Mouse (Mus musculus): Measurements from ENCODE around the gene Zfp239. TPM values are rescaled to one million over a fixed set of nuclear protein-coding genes. Genes with fewer than 3 reads are reported as not detected.
"Not testable (repeated sequence)": the region's sequence is repeated elsewhere in the genome, so short reads cannot be mapped to it uniquely, and the experiment has no call there.

The Zfp239 gene
- total and polyA plus RNA-seq, 3 experiments: 6.4 to 30.3 (median 17.8) TPM

GRCm38 (mm10) chr6:117840686-117841510 lies 21.0 kb upstream of the Zfp239 start, which contains the start of gene Zfp637:
TSS of gene Zfp637 (plus strand) at chr6:117841180.
- H3K27me3 ChIP-seq (ENCODE audit: insufficient read depth, low read length): peaks cover 1% of the 10 kb centered on the region
- no peaks in the 10 kb centered on the region for H3K9me3 ChIP-seq (replicated peaks)
- no peak for TF ChIP-seq GATA1 (IDR thresholded peaks at IDR 0.05; ENCODE audit: borderline replicate concordance, low read length)
- TF ChIP-seq CTCF (IDR thresholded peaks at IDR 0.05; ENCODE audit: low read depth, low read length): no peak
- peak within 1 kb of the TSS; percentile 99 for H3K4me3 ChIP-seq (ENCODE audit: low read depth, low read length)
- H3K36me3 ChIP-seq (replicated peaks): peaks cover 29% of the 10 kb centered on the region
- H3K4me1 ChIP-seq (ENCODE audit: insufficient read depth, low read depth, low read length): peaks cover 47% of the 10 kb centered on the region
- DNase-seq (ENCODE audit: low spot score): peak; percentile 81
- ATAC-seq (ENCODE audit: extremely low read depth, insufficient number of reproducible peaks, low FRiP score, poor library complexity, severe bottlenecking): peak; percentile 79

- no peak for ATAC-seq (ENCODE audit: extremely low read depth, insufficient number of reproducible peaks, low FRiP score, poor library complexity, severe bottlenecking)
These were observed 20.4 kb upstream of the Zfp239 start for GRCm38 (mm10) chr6:117841511-117841955.

GRCm38 (mm10) chr6:117844597-117844996 lies 17.3 kb upstream of the Zfp239 start:
- H3K9me3 ChIP-seq (replicated peaks): no peaks in the 10 kb centered on the region
- H3K4me3 ChIP-seq (ENCODE audit: low read depth, low read length): no peak overlapping the region
- peaks cover 50% of the 10 kb centered on the region for H3K36me3 ChIP-seq (replicated peaks)
- no peaks in the 10 kb centered on the region; the same call in 1 of the 2 replicates for H3K27me3 ChIP-seq (ENCODE audit: insufficient read depth, low read length)
- DNase-seq (ENCODE audit: low spot score) (no peak), ATAC-seq (ENCODE audit: extremely low read depth, insufficient number of reproducible peaks, low FRiP score, poor library complexity, severe bottlenecking) (peak; percentile 61)
- peaks cover 53% of the 10 kb centered on the region for H3K4me1 ChIP-seq (ENCODE audit: insufficient read depth, low read depth, low read length)
- TF ChIP-seq TAL1 (conservative IDR thresholded peaks at IDR 0.05; ENCODE audit: low read depth, low read length) (no peak), POLR2AphosphoS5 (IDR thresholded peaks at IDR 0.05; ENCODE audit: insufficient replicate concordance, low read depth, low read length) (no peak), CTCF (IDR thresholded peaks at IDR 0.05; ENCODE audit: low read depth, low read length) (no peak), GATA1 (IDR thresholded peaks at IDR 0.05; ENCODE audit: borderline replicate concordance, low read length) (no peak), GATA2 (IDR thresholded peaks at IDR 0.05; ENCODE audit: borderline replicate concordance, low read depth, low read length) (no peak)

More at GRCm38 (mm10) chr6:117841511-117841955, 20.4 kb upstream of the Zfp239 start:
- Histone ChIP-seq H3K36me3 (replicated peaks) (peaks cover 35% of the 10 kb centered on the region), H3K4me3 (ENCODE audit: low read depth, low read length) (peak overlapping the region; percentile 99), H3K9me3 (replicated peaks) (no peaks in the 10 kb centered on the region), H3K27me3 (ENCODE audit: insufficient read depth, low read length) (no peaks in the 10 kb centered on the region; the same call in 1 of the 2 replicates), H3K4me1 (ENCODE audit: insufficient read depth, low read depth, low read length) (peaks cover 50% of the 10 kb centered on the region)
- DNase-seq (ENCODE audit: low spot score): peak; percentile 29
- TF ChIP-seq POLR2AphosphoS5 (IDR thresholded peaks at IDR 0.05; ENCODE audit: insufficient replicate concordance, low read depth, low read length) (no peak), GATA1 (IDR thresholded peaks at IDR 0.05; ENCODE audit: borderline replicate concordance, low read length) (no peak)

GRCm38 (mm10) chr6:117846671-117847070 lies 15.2 kb upstream of the Zfp239 start:
- not testable (repeated sequence) for DNase-seq (ENCODE audit: low spot score); ATAC-seq (ENCODE audit: extremely low read depth, insufficient number of reproducible peaks, low FRiP score, poor library complexity, severe bottlenecking); H3K27me3 ChIP-seq (ENCODE audit: insufficient read depth, low read length); H3K4me3 ChIP-seq (ENCODE audit: low read depth, low read length); H3K9me3 ChIP-seq (replicated peaks)
- Histone ChIP-seq H3K4me1 (ENCODE audit: insufficient read depth, low read depth, low read length) (peaks cover 45% of the 10 kb centered on the region), H3K36me3 (replicated peaks) (peaks cover 50% of the 10 kb centered on the region)

- peaks cover 35% of the 10 kb centered on the region for H3K4me1 ChIP-seq (ENCODE audit: insufficient read depth, low read depth, low read length)
These were observed 14.1 kb upstream of the Zfp239 start for GRCm38 (mm10) chr6:117847772-117848171.

GRCm38 (mm10) chr6:117848577-117848976 lies 13.3 kb upstream of the Zfp239 start:
- Histone ChIP-seq H3K4me1 (ENCODE audit: insufficient read depth, low read depth, low read length) (peaks cover 27% of the 10 kb centered on the region), H3K4me3 (ENCODE audit: low read depth, low read length) (no peak overlapping the region), H3K27me3 (ENCODE audit: insufficient read depth, low read length) (no peaks in the 10 kb centered on the region; the same call in 1 of the 2 replicates), H3K9me3 (replicated peaks) (no peaks in the 10 kb centered on the region), H3K36me3 (replicated peaks) (peaks cover 40% of the 10 kb centered on the region)
- DNase-seq (ENCODE audit: low spot score) (no peak), ATAC-seq (ENCODE audit: extremely low read depth, insufficient number of reproducible peaks, low FRiP score, poor library complexity, severe bottlenecking) (no peak)
- TF ChIP-seq POLR2AphosphoS5 (IDR thresholded peaks at IDR 0.05; ENCODE audit: insufficient replicate concordance, low read depth, low read length): no peak
- TF ChIP-seq GATA2 (IDR thresholded peaks at IDR 0.05; ENCODE audit: borderline replicate concordance, low read depth, low read length): no peak
- TF ChIP-seq GATA1 (IDR thresholded peaks at IDR 0.05; ENCODE audit: borderline replicate concordance, low read length): no peak
- no peak for TF ChIP-seq CTCF (IDR thresholded peaks at IDR 0.05; ENCODE audit: low read depth, low read length)
- no peak for TF ChIP-seq TAL1 (conservative IDR thresholded peaks at IDR 0.05; ENCODE audit: low read depth, low read length)

More at GRCm38 (mm10) chr6:117847772-117848171, 14.1 kb upstream of the Zfp239 start:
- ATAC-seq (ENCODE audit: extremely low read depth, insufficient number of reproducible peaks, low FRiP score, poor library complexity, severe bottlenecking) (no peak), DNase-seq (ENCODE audit: low spot score) (no peak)
- Histone ChIP-seq H3K27me3 (ENCODE audit: insufficient read depth, low read length) (no peaks in the 10 kb centered on the region; the same call in 1 of the 2 replicates), H3K9me3 (replicated peaks) (no peaks in the 10 kb centered on the region), H3K4me3 (ENCODE audit: low read depth, low read length) (no peak overlapping the region), H3K36me3 (replicated peaks) (peaks cover 48% of the 10 kb centered on the region)
- TF ChIP-seq POLR2AphosphoS5 (IDR thresholded peaks at IDR 0.05; ENCODE audit: insufficient replicate concordance, low read depth, low read length) (no peak), TAL1 (conservative IDR thresholded peaks at IDR 0.05; ENCODE audit: low read depth, low read length) (no peak), CTCF (IDR thresholded peaks at IDR 0.05; ENCODE audit: low read depth, low read length) (no peak), GATA1 (IDR thresholded peaks at IDR 0.05; ENCODE audit: borderline replicate concordance, low read length) (no peak), GATA2 (IDR thresholded peaks at IDR 0.05; ENCODE audit: borderline replicate concordance, low read depth, low read length) (no peak)

Measured in G1E (cell line).